Mouse (Mus musculus) liver, embryonic 14.5 days (tissue): ENCODE results near the gene Cables2. TPM values are rescaled to one million over a fixed set of nuclear protein-coding genes. Genes with fewer than 3 reads are reported as not detected.

Experiments
- ATAC-seq: fragments of 200-750 bp; cut with Nextera tagmentation; 2 replicates; pipeline ENCODE4 v1.8.0; 2017; ENCODE audit warnings: moderate number of reproducible peaks, mild to moderate bottlenecking, moderate library complexity; ENCODE audit not compliant: insufficient read depth
- DNase-seq, 3 experiments: peaks; one replicate each; pipeline ENCODE4 v3.0.0-alpha.2; 2012 to 2013; ENCODE audit warnings: low read depth in 3 of 3, low spot score in 3 of 3
- H3K27ac ChIP-seq: fragments of 300-500 bp; sonication (generic); 2 replicates; pipeline ENCODE4 v1.5.1; 2014; ENCODE audit warnings: moderate library complexity, mild to moderate bottlenecking, control low read depth, inconsistent platforms
- H3K27me3 ChIP-seq: fragments of 300-500 bp; sonication (generic); 2 replicates; pipeline ENCODE4 v1.6.1; 2014; ENCODE audit warnings: mild to moderate bottlenecking, low read length, moderate library complexity; ENCODE audit not compliant: control insufficient read depth, insufficient read depth
- H3K36me3 ChIP-seq: fragments of 300-500 bp; sonication (generic); replicated peaks from 2 replicates; pipeline ENCODE4 v1.6.1; 2014; ENCODE audit warnings: low read depth; ENCODE audit not compliant: control insufficient read depth, insufficient read depth
- H3K4me1 ChIP-seq, 2 experiments: fragments of 200-500 bp in 1 of 2; fragments of 300-500 bp in 1 of 2; sonication (generic) in 1 of 2; replicated peaks; 2 replicates each; pipeline ENCODE4 v1.6.1; 2012 to 2014; ENCODE audit warnings: antibody characterized with exemption in 1 of 2, inconsistent platforms in 1 of 2, low read length in 1 of 2; ENCODE audit not compliant: control insufficient read depth in 2 of 2, insufficient read depth in 2 of 2
- H3K4me2 ChIP-seq: fragments of 300-500 bp; sonication (generic); 2 replicates; pipeline ENCODE4 v1.6.1; 2014; ENCODE audit warnings: low read depth, mild to moderate bottlenecking, control low read depth, moderate library complexity
- H3K4me3 ChIP-seq, 2 experiments: fragments of 200-500 bp in 1 of 2; fragments of 300-500 bp in 1 of 2; sonication (generic) in 1 of 2; 2 replicates each; pipeline ENCODE4 v1.5.1; 2012 to 2014; ENCODE audit warnings: low read depth in 2 of 2, low read length in 2 of 2, mild to moderate bottlenecking in 2 of 2, control low read depth in 1 of 2, inconsistent platforms in 1 of 2, moderate library complexity in 1 of 2; ENCODE audit not compliant: insufficient read depth in 1 of 2
- H3K9ac ChIP-seq: fragments of 300-500 bp; sonication (generic); replicated peaks from 2 replicates; pipeline ENCODE4 v1.6.1; 2014; ENCODE audit warnings: mild to moderate bottlenecking, control low read depth, moderate library complexity
- H3K9me3 ChIP-seq: fragments of 300-500 bp; sonication (generic); 2 replicates; pipeline ENCODE4 v1.6.1; 2016; ENCODE audit warnings: low read length, mixed read lengths; ENCODE audit not compliant: control insufficient read depth
- CTCF ChIP-seq: IDR thresholded peaks from 2 replicates; pipeline ENCODE4 v1.5.1; 2016; ENCODE audit warnings: antibody characterized with exemption, low read depth, control low read depth
- EP300 ChIP-seq: IDR thresholded peaks from 2 replicates; pipeline ENCODE4 v1.6.1; 2016; ENCODE audit warnings: antibody characterized with exemption, low read depth
- WGBS: fragments of 180-500 bp; shearing (Covaris S2); extraction: QIAGEN DNeasy Blood & Tissue Kit; methylation state at CpG from one replicate; pipeline ENCODE4 v1.1.7; 2014; ENCODE audit not compliant: insufficient replicate concordance; 5-methylcytosine and 5-hydroxymethylcytosine counted together
- polyA plus RNA-seq, 2 experiments: library from polyadenylated mRNA; depleted of rRNA in 1 of 2; stranded (reverse) in 1 of 2; unstranded in 1 of 2; fragments of >200 nt; fragmentation: Nextera tagmentation in 1 of 2; extraction: Ambion mirVana in 1 of 2; gene quantifications; 2 replicates each; pipeline versions ENCODE4 v1.2.1 to v1.2.3; 2012 to 2014

Cables2 gene
- polyA plus RNA-seq, 2 experiments, result 3.3 to 5.6 TPM

DNA sequence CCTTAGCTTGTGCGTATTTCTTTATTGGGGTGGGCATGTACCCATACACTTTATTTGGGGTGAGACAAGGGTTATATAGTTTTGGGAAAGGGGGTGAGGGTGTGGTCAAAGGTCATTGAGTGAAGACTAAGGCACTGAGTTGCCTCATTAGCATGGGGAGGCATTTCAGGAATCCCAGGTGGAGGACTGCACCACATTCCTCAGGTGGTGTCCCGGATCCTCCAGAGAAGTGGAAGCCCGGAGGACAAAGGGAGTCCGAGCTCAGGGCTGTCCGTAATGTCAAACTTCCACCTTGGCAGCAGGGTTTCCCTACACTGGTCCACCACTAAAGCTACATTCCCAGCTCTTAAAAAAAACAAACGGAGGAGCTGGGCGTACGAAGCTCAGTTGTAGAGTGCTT, 19.6 kb upstream of the Cables2 start:
- Histone ChIP-seq H3K9me3 (no peaks in the 10 kb centered on the region), H3K9ac (no peak overlapping the region), H3K4me2 (no peak overlapping the region), H3K4me3 (no peak overlapping the region), H3K27ac (no peak overlapping the region), H3K27me3 (no peaks in the 10 kb centered on the region), H3K4me1 (peaks cover 0 to 2% of the 10 kb centered on the region in 2 experiments; a peak in 1 of 4 replicates), H3K36me3 (no peaks in the 10 kb centered on the region)
- 69% methylated on average over 8 of the region's 8 CpGs for WGBS
- DNase-seq (no peak), ATAC-seq (no peak)
- TF ChIP-seq EP300 (no peak), CTCF (no peak)

DNA sequence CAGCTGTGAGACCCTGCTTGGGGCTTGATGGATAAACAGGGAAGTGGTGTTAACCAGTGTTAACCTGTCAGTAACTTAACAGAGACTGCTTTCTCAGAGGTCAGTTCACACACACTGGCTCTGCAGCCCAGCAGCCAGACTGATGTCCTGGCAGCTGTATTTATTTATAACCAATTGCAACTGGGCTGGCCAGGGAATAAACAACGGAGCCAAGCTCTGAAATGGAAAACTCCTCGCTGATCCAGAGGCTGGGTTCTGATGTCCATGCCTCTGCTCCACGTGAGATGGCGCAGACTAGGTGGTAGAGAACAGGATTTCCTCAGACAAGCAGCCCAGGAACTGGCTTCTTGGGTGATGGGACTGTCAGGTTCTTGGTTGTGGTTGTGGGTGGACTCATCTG, 18.7 kb upstream of the Cables2 start:
- no peak for ATAC-seq
- Histone ChIP-seq H3K9ac (no peak overlapping the region), H3K9me3 (no peaks in the 10 kb centered on the region), H3K4me2 (no peak overlapping the region), H3K27me3 (no peaks in the 10 kb centered on the region), H3K4me3 (no peak overlapping the region), H3K27ac (no peak overlapping the region), H3K4me1 (peaks cover 0 to 2% of the 10 kb centered on the region in 2 experiments; a peak in 1 of 4 replicates), H3K36me3 (no peaks in the 10 kb centered on the region)
- WGBS, result 39% methylated on average over 4 of the region's 4 CpGs
- TF ChIP-seq EP300, result no peak
- no peak for DNase-seq

DNA sequence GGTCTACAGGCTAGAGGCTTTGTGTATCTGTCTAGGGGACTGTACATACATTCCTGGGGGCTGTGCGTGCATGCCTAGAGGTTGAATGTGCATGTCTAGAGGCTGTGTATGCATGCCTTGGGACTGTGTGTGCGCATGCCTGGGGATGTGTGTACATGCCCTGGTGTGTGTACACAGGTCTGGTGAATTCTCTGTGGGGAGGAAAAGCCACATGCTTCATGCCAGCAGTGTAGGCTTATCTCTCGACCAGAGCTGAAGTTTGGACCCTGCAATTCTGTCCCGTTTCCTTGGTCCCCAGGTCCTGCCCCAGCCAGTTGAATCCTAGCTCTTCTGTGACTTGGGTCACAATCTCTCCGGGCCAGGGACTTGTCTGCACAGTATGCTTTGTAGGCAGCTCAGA, 18.3 kb upstream of the Cables2 start:
- Histone ChIP-seq H3K4me2 (no peak overlapping the region), H3K4me1 (peaks cover 0 to 2% of the 10 kb centered on the region in 2 experiments; a peak in 1 of 4 replicates), H3K9ac (no peak overlapping the region), H3K27ac (no peak overlapping the region), H3K27me3 (no peaks in the 10 kb centered on the region), H3K36me3 (no peaks in the 10 kb centered on the region), H3K4me3 (no peak overlapping the region), H3K9me3 (no peaks in the 10 kb centered on the region)
- TF ChIP-seq CTCF, result no peak
- no peak for TF ChIP-seq EP300
- no peak for ATAC-seq
- 42% methylated on average over 5 of the region's 5 CpGs for WGBS
- no peak for DNase-seq

DNA sequence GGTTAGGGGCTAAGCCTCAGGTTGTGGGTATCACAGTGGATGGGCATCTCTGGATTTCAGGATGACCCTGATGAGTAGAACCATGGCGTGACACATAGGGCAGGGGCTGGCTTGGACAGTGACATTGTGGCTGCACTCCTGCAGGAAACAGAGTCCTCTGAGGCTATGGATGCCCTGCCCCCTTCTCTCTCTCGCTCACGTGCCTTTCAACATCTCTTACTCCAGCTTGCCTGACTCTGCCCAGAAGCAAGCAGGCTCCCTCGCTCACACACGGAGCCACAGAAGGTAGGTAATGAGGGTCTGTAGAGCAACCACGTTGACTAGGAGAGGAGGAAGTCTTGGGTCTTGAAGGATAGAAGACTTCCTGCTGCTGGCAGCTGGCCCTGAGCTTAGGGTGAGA, 17.2 kb upstream of the Cables2 start:
- Histone ChIP-seq H3K4me2 (no peak overlapping the region), H3K9me3 (no peaks in the 10 kb centered on the region), H3K9ac (no peak overlapping the region), H3K27ac (no peak overlapping the region), H3K4me3 (no peak overlapping the region), H3K4me1 (peaks cover 0 to 2% of the 10 kb centered on the region in 2 experiments; a peak in 1 of 4 replicates), H3K36me3 (no peaks in the 10 kb centered on the region), H3K27me3 (no peaks in the 10 kb centered on the region)
- TF ChIP-seq CTCF (no peak), EP300 (no peak)
- DNase-seq (no peak), ATAC-seq (no peak)
- WGBS, result 29% methylated on average over 6 of the region's 6 CpGs

DNA sequence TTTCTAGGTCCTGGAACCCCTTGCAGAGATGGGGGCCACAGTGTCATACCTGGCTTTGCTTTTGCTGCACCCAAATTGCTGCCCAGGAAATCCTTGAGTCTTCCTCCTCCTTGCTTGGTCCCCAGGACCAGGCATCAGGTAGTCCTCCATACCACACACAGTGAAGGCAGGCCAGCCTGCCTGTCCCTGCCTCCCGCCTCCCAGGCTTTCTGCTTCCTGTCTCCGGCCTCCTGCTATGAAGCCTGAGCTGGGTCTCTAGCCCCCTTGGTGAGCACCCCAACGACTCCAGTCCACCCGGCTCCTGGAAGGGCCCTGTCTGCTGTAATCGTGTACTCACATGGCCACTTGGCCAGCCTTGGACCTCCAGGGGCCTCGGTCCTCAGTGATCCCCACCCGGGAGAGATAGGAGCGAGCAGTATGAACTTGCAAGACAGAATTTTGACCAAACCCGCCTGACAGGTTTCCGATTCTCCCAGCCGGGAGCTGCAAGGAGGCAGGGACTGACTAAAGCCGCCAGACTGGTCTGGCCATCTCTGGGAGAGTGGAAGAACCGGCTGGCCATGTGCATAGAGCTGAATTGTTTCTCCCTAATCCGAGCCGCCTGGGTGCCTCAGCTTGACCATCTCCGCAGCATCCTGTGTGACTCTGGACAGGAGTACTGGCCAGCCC, 16.3 kb upstream of the Cables2 start, which contains the start of gene Rbbp8nl:
Gene Rbbp8nl, minus strand, starts transcription at position 440 of the 669 bp plus-strand sequence.
- no peak for TF ChIP-seq CTCF
- no peak for TF ChIP-seq EP300
- DNase-seq (no peak), ATAC-seq (no peak)

More for the DNA sequence above, 16.3 kb upstream of the Cables2 start, which contains the start of gene Rbbp8nl:
- Histone ChIP-seq H3K27ac (no peak within 1 kb of the TSS), H3K9ac (no peak within 1 kb of the TSS), H3K4me1 (peaks cover 0 to 2% of the 10 kb centered on the region in 2 experiments; a peak in 1 of 4 replicates), H3K9me3 (no peaks in the 10 kb centered on the region), H3K4me2 (no peak within 1 kb of the TSS), H3K27me3 (no peaks in the 10 kb centered on the region), H3K36me3 (no peaks in the 10 kb centered on the region), H3K4me3 (no peak within 1 kb of the TSS)
- WGBS, result 47% methylated on average over 16 of the region's 16 CpGs
